Mouse (Mus musculus): ENCODE results near the gene Tmem204. TPM values are rescaled to one million over a fixed set of nuclear protein-coding genes. Genes with fewer than 3 reads are reported as not detected.

Gene Tmem204
- polyA plus RNA-seq, 1 experiment from 2014 or later: 10.7 TPM

DNA sequence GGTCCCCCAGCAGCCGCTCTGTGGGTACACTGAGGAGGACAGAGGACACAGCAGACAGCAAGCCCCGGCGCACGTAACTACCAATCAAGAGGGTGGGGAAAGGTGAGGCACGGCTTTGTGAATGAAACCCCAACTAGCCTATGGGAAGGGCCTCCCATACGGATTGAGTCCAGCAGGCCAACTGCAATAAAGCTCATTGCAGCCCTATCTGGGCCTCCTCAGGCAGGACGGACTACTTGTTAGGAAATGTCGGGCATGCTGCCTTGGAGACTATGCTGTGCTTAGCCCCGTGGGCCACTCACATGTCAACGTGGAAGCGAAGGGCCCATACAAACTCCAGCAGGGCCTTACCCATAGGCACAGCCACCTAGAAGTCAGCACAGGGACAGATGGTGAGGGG lies 17.9 kb upstream of the Tmem204 start:
- Histone ChIP-seq H3K4me3 (ENCODE audit: low read depth, low read length) (no peak overlapping the region), H3K27me3 (ENCODE audit: control insufficient read depth, insufficient read depth, low read length) (no peaks in the 10 kb centered on the region), H3K9me3 (ENCODE audit: control insufficient read depth, low read length) (no peaks in the 10 kb centered on the region), H3K4me1 (replicated peaks; ENCODE audit: control insufficient read depth, insufficient read depth, low read length) (no peaks in the 10 kb centered on the region), H3K9ac (ENCODE audit: low read depth, low read length) (no peak overlapping the region), H3K27ac (ENCODE audit: low read depth, low read length) (no peak overlapping the region), H3K4me2 (replicated peaks; ENCODE audit: low read depth, low read length) (no peak overlapping the region), H3K36me3 (ENCODE audit: control insufficient read depth, insufficient read depth, low read length) (peaks cover 3% of the 10 kb centered on the region)
- no peak for DNase-seq (ENCODE audit: low spot score)
- WGBS: 95% methylated on average over 11 of the region's 11 CpGs
- no peak for ATAC-seq (ENCODE audit: low FRiP score)

GRCm38 (mm10) chr17:25100052-25100451 lies 16.7 kb upstream of the Tmem204 start:
- no peaks in the 10 kb centered on the region for H3K9me3 ChIP-seq (ENCODE audit: control insufficient read depth, low read length)
- DNase-seq (ENCODE audit: low spot score) (no peak), ATAC-seq (ENCODE audit: low FRiP score) (no peak)
- peaks cover 3% of the 10 kb centered on the region for H3K36me3 ChIP-seq (ENCODE audit: control insufficient read depth, insufficient read depth, low read length)
- 92% methylated on average over 6 of the region's 6 CpGs for WGBS
- H3K4me1 ChIP-seq (replicated peaks; ENCODE audit: control insufficient read depth, insufficient read depth, low read length): no peaks in the 10 kb centered on the region
- no peak overlapping the region for H3K27ac ChIP-seq (ENCODE audit: low read depth, low read length)
- no peak overlapping the region for H3K4me2 ChIP-seq (replicated peaks; ENCODE audit: low read depth, low read length)
- no peaks in the 10 kb centered on the region for H3K27me3 ChIP-seq (ENCODE audit: control insufficient read depth, insufficient read depth, low read length)
- no peak overlapping the region for H3K9ac ChIP-seq (ENCODE audit: low read depth, low read length)
- no peak overlapping the region for H3K4me3 ChIP-seq (ENCODE audit: low read depth, low read length)

GRCm38 (mm10) chr17:25096221-25096620 lies 12.8 kb upstream of the Tmem204 start:
- WGBS: 89% methylated on average over 2 of the region's 2 CpGs
- H3K4me1 ChIP-seq (replicated peaks; ENCODE audit: control insufficient read depth, insufficient read depth, low read length): no peaks in the 10 kb centered on the region
- H3K4me2 ChIP-seq (replicated peaks; ENCODE audit: low read depth, low read length): no peak overlapping the region
- no peak overlapping the region for H3K9ac ChIP-seq (ENCODE audit: low read depth, low read length)
- H3K9me3 ChIP-seq (ENCODE audit: control insufficient read depth, low read length): no peaks in the 10 kb centered on the region
- H3K36me3 ChIP-seq (ENCODE audit: control insufficient read depth, insufficient read depth, low read length): peaks cover 3% of the 10 kb centered on the region; the same call in 1 of the 2 replicates
- no peak overlapping the region for H3K27ac ChIP-seq (ENCODE audit: low read depth, low read length)
- H3K27me3 ChIP-seq (ENCODE audit: control insufficient read depth, insufficient read depth, low read length): no peaks in the 10 kb centered on the region
- H3K4me3 ChIP-seq (ENCODE audit: low read depth, low read length): no peak overlapping the region
- DNase-seq (ENCODE audit: low spot score) (no peak), ATAC-seq (ENCODE audit: low FRiP score) (no peak)

DNA sequence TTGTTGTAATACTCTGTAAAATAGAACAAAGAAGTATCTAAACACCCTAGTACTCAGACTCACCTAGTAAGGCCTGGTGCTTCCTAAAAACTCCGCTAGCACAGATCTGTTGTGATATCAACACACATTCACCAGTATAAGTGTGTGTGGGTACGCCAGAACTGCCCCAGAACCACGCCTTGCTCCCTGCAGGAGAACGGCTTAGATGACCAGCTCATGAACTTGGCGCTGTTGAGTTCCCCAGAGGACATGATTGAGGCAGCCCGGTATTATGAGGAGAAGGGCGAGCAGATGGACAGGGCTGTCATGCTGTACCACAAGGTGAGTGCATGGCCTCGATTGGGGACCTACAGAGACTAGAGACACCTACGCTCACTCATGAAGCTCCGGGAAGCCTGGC lies 7.1 kb upstream of the Tmem204 start:
- DNase-seq (ENCODE audit: low spot score) (no peak), ATAC-seq (ENCODE audit: low FRiP score) (no peak)
- no peaks in the 10 kb centered on the region for H3K27me3 ChIP-seq (ENCODE audit: control insufficient read depth, insufficient read depth, low read length)
- H3K4me1 ChIP-seq (replicated peaks; ENCODE audit: control insufficient read depth, insufficient read depth, low read length): no peaks in the 10 kb centered on the region
- no peaks in the 10 kb centered on the region for H3K36me3 ChIP-seq (ENCODE audit: control insufficient read depth, insufficient read depth, low read length)
- WGBS: 94% methylated on average over 10 of the region's 10 CpGs
- H3K4me3 ChIP-seq (ENCODE audit: low read depth, low read length): no peak overlapping the region
- no peaks in the 10 kb centered on the region for H3K9me3 ChIP-seq (ENCODE audit: control insufficient read depth, low read length)
- H3K4me2 ChIP-seq (replicated peaks; ENCODE audit: low read depth, low read length): no peak overlapping the region
- no peak overlapping the region for H3K9ac ChIP-seq (ENCODE audit: low read depth, low read length)
- H3K27ac ChIP-seq (ENCODE audit: low read depth, low read length): no peak overlapping the region

- ATAC-seq (ENCODE audit: low FRiP score) (no peak), DNase-seq (ENCODE audit: low spot score) (no peak)
- H3K36me3 ChIP-seq (ENCODE audit: control insufficient read depth, insufficient read depth, low read length): no peaks in the 10 kb centered on the region
These were observed 5.8 kb upstream of the Tmem204 start for GRCm38 (mm10) chr17:25089158-25089557.

GRCm38 (mm10) chr17:25086724-25087123 lies 3.3 kb upstream of the Tmem204 start:
- WGBS: 93% methylated on average over 7 of the region's 7 CpGs
- no peaks in the 10 kb centered on the region for H3K9me3 ChIP-seq (ENCODE audit: control insufficient read depth, low read length)
- no peaks in the 10 kb centered on the region for H3K36me3 ChIP-seq (ENCODE audit: control insufficient read depth, insufficient read depth, low read length)
- H3K27me3 ChIP-seq (ENCODE audit: control insufficient read depth, insufficient read depth, low read length): no peaks in the 10 kb centered on the region
- H3K4me1 ChIP-seq (replicated peaks; ENCODE audit: control insufficient read depth, insufficient read depth, low read length): no peaks in the 10 kb centered on the region
- no peak for ATAC-seq (ENCODE audit: low FRiP score)
- no peak overlapping the region for H3K4me2 ChIP-seq (replicated peaks; ENCODE audit: low read depth, low read length)
- no peak overlapping the region for H3K27ac ChIP-seq (ENCODE audit: low read depth, low read length)
- H3K4me3 ChIP-seq (ENCODE audit: low read depth, low read length): no peak overlapping the region
- H3K9ac ChIP-seq (ENCODE audit: low read depth, low read length): no peak overlapping the region
- DNase-seq (ENCODE audit: low spot score): no peak

More at GRCm38 (mm10) chr17:25089158-25089557, 5.8 kb upstream of the Tmem204 start:
- no peak overlapping the region for H3K27ac ChIP-seq (ENCODE audit: low read depth, low read length)
- no peak overlapping the region for H3K4me3 ChIP-seq (ENCODE audit: low read depth, low read length)
- H3K4me1 ChIP-seq (replicated peaks; ENCODE audit: control insufficient read depth, insufficient read depth, low read length): no peaks in the 10 kb centered on the region
- H3K9ac ChIP-seq (ENCODE audit: low read depth, low read length): no peak overlapping the region
- H3K9me3 ChIP-seq (ENCODE audit: control insufficient read depth, low read length): no peaks in the 10 kb centered on the region
- H3K27me3 ChIP-seq (ENCODE audit: control insufficient read depth, insufficient read depth, low read length): no peaks in the 10 kb centered on the region
- no peak overlapping the region for H3K4me2 ChIP-seq (replicated peaks; ENCODE audit: low read depth, low read length)
- WGBS: 95% methylated on average over 10 of the region's 10 CpGs

DNA sequence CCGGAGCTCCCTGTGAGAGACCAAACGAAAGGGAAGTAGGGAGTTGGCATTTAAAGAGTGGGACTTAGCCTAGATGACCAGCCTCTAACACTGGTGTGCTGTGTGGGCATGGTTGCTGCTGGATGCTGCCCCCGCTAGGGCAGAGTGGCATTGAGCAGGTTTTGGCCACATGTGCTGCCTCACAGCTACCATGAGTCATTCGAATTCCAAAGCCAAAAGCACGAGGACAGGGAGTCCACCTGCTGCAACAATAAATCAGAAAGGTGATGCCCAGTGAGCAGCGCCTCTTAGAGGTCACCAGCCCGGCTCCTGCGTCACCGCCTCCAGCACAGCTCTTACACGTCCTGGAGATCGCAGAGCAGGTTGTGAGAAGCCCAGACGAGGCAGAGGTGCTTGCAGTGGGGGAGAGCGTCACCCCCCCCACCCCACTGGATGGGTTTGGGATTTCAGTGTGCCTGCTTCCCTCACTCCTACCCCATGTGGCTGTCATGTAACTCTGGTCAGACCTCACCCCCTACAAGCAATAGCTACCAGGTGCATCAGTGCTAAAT lies 1.5 kb upstream of the Tmem204 start:
- Histone ChIP-seq H3K27me3 (ENCODE audit: control insufficient read depth, insufficient read depth, low read length) (no peaks in the 10 kb centered on the region), H3K27ac (ENCODE audit: low read depth, low read length) (no peak overlapping the region), H3K4me1 (replicated peaks; ENCODE audit: control insufficient read depth, insufficient read depth, low read length) (no peaks in the 10 kb centered on the region), H3K9ac (ENCODE audit: low read depth, low read length) (no peak overlapping the region), H3K4me2 (replicated peaks; ENCODE audit: low read depth, low read length) (no peak overlapping the region), H3K9me3 (ENCODE audit: control insufficient read depth, low read length) (no peaks in the 10 kb centered on the region), H3K36me3 (ENCODE audit: control insufficient read depth, insufficient read depth, low read length) (no peaks in the 10 kb centered on the region), H3K4me3 (ENCODE audit: low read depth, low read length) (no peak overlapping the region)
- WGBS: 81% methylated on average over 13 of the region's 13 CpGs
- ATAC-seq (ENCODE audit: low FRiP score) (no peak), DNase-seq (ENCODE audit: low spot score) (no peak)

DNA sequence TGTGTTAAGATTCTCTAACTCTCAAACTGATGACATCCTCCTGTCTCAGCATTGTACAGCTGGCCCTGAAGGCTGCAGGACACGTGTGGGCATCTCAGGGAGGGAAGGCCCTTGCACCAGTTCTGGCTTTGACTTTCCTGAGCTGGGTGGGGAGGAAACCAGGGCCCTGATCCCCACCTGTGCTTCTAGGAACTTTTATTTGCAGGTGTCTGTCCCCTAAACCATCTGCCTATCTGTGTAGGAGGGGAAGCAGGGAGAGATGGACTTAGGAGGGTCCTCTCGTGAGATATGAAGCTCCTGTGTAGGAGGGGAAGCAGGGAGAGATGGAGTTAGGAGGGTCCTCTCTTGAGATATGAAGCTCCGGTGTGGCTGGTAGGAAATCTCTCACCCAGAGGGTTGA lies 504 bp downstream of the Tmem204 start:
- ATAC-seq (ENCODE audit: low FRiP score) (no peak), DNase-seq (ENCODE audit: low spot score) (peak; percentile 5)
- Histone ChIP-seq H3K4me2 (replicated peaks; ENCODE audit: low read depth, low read length) (no peak overlapping the region), H3K4me1 (replicated peaks; ENCODE audit: control insufficient read depth, insufficient read depth, low read length) (no peaks in the 10 kb centered on the region), H3K9me3 (ENCODE audit: control insufficient read depth, low read length) (no peaks in the 10 kb centered on the region), H3K4me3 (ENCODE audit: low read depth, low read length) (no peak overlapping the region), H3K27ac (ENCODE audit: low read depth, low read length) (no peak overlapping the region), H3K27me3 (ENCODE audit: control insufficient read depth, insufficient read depth, low read length) (no peaks in the 10 kb centered on the region), H3K36me3 (ENCODE audit: control insufficient read depth, insufficient read depth, low read length) (no peaks in the 10 kb centered on the region), H3K9ac (ENCODE audit: low read depth, low read length) (no peak overlapping the region)
- WGBS: 61% methylated on average over 3 of the region's 3 CpGs

DNA sequence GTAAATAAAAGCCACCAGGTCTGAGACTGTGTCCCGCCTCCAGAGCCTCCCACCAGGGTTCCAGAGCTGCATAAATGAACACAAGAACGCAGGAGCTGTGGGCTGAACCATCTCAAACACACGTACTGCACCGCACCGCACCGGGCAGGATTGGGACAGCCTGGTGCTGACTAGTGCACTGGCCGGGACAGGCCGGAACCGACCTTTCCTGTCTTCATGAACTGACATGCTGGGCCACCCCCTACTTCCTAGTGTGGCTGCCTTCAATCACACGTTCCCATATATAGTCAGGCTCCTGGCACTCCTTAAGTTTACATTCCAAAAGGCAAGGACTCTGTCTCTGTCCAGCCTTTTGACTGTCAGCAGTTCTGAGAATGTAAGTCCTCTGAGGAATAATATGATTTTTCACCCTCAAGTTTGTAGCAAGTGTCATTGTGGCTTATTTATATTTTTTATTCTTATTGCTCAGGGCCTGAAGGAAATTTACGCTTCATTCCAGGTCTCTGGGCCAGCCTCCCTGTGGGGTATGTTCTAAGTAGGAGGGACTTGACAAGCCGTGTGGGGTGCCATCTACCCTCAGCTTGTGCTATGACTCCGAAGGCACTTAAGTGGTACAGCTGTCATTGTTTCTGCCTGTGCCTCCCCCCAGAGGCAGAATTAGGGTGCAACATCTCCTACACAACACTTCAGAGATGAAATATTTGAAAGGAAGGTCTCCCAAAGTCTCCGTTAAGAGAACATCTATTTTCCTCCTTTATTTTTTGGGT lies 1.1 kb downstream of the Tmem204 start:
- no peaks in the 10 kb centered on the region for H3K4me1 ChIP-seq (replicated peaks; ENCODE audit: control insufficient read depth, insufficient read depth, low read length)
- H3K9ac ChIP-seq (ENCODE audit: low read depth, low read length): no peak overlapping the region
- H3K36me3 ChIP-seq (ENCODE audit: control insufficient read depth, insufficient read depth, low read length): no peaks in the 10 kb centered on the region
- ATAC-seq (ENCODE audit: low FRiP score) (no peak), DNase-seq (ENCODE audit: low spot score) (peak; percentile 5)
- H3K9me3 ChIP-seq (ENCODE audit: control insufficient read depth, low read length): no peaks in the 10 kb centered on the region
- 71% methylated on average over 14 of the region's 14 CpGs for WGBS
- no peaks in the 10 kb centered on the region for H3K27me3 ChIP-seq (ENCODE audit: control insufficient read depth, insufficient read depth, low read length)
- no peak overlapping the region for H3K4me2 ChIP-seq (replicated peaks; ENCODE audit: low read depth, low read length)
- no peak overlapping the region for H3K4me3 ChIP-seq (ENCODE audit: low read depth, low read length)
- H3K27ac ChIP-seq (ENCODE audit: low read depth, low read length): no peak overlapping the region

All from hindbrain, embryonic 11.5 days (tissue).